14 mouse cellular contexts compared by ENCODE assay signal in genomic region chr4:130703601-130704000, GRCm38 (mm10).
"Had no signal": no experiment of that assay in that cellular context is flagged by ENCODE, and none has a peak within 500 bp of the region (broad histone marks: within the 10 kb centered on the region; RNA-seq: fewer than 3 reads in every experiment).

No protein-coding gene starts in this region.

- H3K4me3 ChIP-seq: limb, embryonic 10.5 days; limb, embryonic 13.5 days had no signal

- ATAC-seq: inflammation-experienced regulatory T-cells, adult 6 months had no signal

- H3K27ac ChIP-seq: limb, embryonic 10.5 days; limb, embryonic 13.5 days; liver, embryonic 14.5 days; stomach, postnatal 0 days had no signal

- H3K27me3 ChIP-seq: limb, embryonic 13.5 days had no signal

- H3K9ac ChIP-seq: limb, embryonic 13.5 days had no signal

- DNase-seq: kidney, adult 11 months; kidney, postnatal 4 days; lung, adult 2 months; lung, postnatal 14 days; lung, postnatal 4 days; midbrain, embryonic 14.5 days; thymus, adult 2 months; thymus, postnatal 14 days had no signal

- H3K9me3 ChIP-seq: limb, embryonic 10.5 days; limb, embryonic 13.5 days had no signal

- H3K4me1 ChIP-seq: limb, embryonic 10.5 days had no signal

- H3K4me2 ChIP-seq: limb, embryonic 13.5 days; midbrain, embryonic 11.5 days had no signal
